Mouse (Mus musculus): ENCODE measurements around the gene Btbd9. TPM values are rescaled to one million over a fixed set of nuclear protein-coding genes. Genes with fewer than 3 reads are reported as not detected.
A peak's percentile ranks its signal among the peaks of the same experiment; 100 is the strongest.

The Btbd9 gene
- polyA plus RNA-seq, 1 experiment from 2014 or later = 63.4 TPM

DNA sequence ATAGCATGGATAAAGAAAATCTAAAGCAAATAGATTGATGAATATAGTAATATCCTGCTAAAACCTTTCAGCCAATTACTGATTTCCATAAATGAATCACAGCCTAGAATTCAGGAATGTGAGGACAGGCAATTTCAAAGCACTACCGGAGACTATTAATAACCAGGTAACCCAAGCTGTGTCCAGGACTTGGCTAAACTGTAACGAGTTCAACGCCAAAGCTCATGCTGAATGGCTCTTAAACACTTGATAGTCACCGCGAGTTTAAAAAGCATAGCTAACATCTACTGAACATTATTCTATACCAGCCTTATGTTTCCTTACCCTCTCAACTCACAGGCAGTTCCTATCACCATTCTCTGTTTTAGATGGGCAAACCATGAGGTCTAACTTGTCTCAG lies 221.9 kb downstream of the Btbd9 start:
- no peak overlapping the region for H3K27ac ChIP-seq (ENCODE audit: low read depth, low read length)
- ATAC-seq (replicated peaks; ENCODE audit: low FRiP score) (no peak), DNase-seq (ENCODE audit: low spot score) (no peak)
- no peak overlapping the region for H3K4me3 ChIP-seq (ENCODE audit: low read depth, low read length)
- H3K36me3 ChIP-seq (ENCODE audit: control insufficient read depth, insufficient read depth, low read length) = no peaks in the 10 kb centered on the region
- H3K4me1 ChIP-seq (replicated peaks; ENCODE audit: control insufficient read depth, insufficient read depth, low read length) = no peaks in the 10 kb centered on the region
- no peaks in the 10 kb centered on the region for H3K9me3 ChIP-seq (ENCODE audit: control insufficient read depth, low read length)
- 93% methylated on average over 5 of the region's 5 CpGs for WGBS
- no peak overlapping the region for H3K9ac ChIP-seq (ENCODE audit: low read length)
- H3K27me3 ChIP-seq (ENCODE audit: control insufficient read depth, insufficient read depth, low read length) = no peaks in the 10 kb centered on the region
- H3K4me2 ChIP-seq (ENCODE audit: low read depth, low read length, severe bottlenecking) = no peak overlapping the region

DNA sequence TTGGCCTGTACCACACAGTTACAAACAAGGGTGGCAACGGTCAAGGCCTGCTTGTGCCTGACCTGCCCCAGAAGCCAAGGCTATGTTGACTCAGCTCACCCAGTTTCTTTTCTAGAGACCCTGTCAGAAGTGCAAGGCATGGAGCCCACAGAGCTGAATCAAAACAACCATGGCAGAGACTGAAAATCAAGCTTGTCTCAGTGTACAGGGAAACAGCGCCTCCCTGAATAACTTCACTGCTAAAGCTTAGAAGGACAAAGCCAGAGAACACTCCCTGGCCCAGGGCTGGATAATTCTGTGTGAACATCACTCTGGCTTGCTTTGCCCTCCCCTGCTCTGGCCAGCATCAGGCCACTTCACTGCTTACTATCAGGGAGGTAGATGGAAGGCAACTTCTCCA lies 228.3 kb downstream of the Btbd9 start:
- H3K4me1 ChIP-seq (replicated peaks; ENCODE audit: control insufficient read depth, insufficient read depth, low read length) = peaks cover 2% of the 10 kb centered on the region; the same call in 1 of the 2 replicates
- ATAC-seq (replicated peaks; ENCODE audit: low FRiP score) (no peak), DNase-seq (ENCODE audit: low spot score) (no peak)
- no peak overlapping the region for H3K4me2 ChIP-seq (ENCODE audit: low read depth, low read length, severe bottlenecking)
- no peak overlapping the region for H3K4me3 ChIP-seq (ENCODE audit: low read depth, low read length)
- H3K9me3 ChIP-seq (ENCODE audit: control insufficient read depth, low read length) = no peaks in the 10 kb centered on the region
- no peak overlapping the region for H3K27ac ChIP-seq (ENCODE audit: low read depth, low read length)
- H3K36me3 ChIP-seq (ENCODE audit: control insufficient read depth, insufficient read depth, low read length) = no peaks in the 10 kb centered on the region
- WGBS = 71% methylated on average over 2 of the region's 2 CpGs
- no peaks in the 10 kb centered on the region for H3K27me3 ChIP-seq (ENCODE audit: control insufficient read depth, insufficient read depth, low read length)
- H3K9ac ChIP-seq (ENCODE audit: low read length) = no peak overlapping the region

DNA sequence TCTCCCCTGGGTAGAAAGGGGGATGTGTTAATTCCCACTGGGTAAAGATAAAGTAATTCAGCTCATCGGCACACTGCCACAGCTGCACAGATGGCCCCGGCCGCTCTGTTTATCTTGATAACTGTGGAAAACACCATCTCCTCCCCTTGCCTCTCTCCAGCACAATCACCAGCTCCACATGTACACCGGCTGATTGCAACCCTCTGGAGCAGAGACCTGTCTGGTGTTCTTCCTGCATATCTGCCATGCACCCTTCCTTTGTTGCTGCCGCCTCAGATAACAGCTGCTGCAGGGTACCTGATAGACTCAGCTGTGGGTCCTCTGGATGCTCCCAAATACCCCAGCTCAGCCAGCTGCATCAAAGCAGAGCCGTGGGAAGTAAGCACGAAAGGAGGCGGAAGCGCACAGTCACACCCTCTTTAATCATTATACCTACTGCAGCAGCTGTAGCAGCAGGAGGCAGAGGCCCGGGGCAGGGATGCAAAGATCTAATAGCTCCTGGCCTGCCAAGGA lies 229.1 kb downstream of the Btbd9 start:
- ATAC-seq (replicated peaks; ENCODE audit: low FRiP score) (no peak), DNase-seq (ENCODE audit: low spot score) (peak; percentile 62)
- WGBS = 31% methylated on average over 10 of the region's 10 CpGs
- Histone ChIP-seq H3K9me3 (ENCODE audit: control insufficient read depth, low read length) (no peaks in the 10 kb centered on the region), H3K36me3 (ENCODE audit: control insufficient read depth, insufficient read depth, low read length) (no peaks in the 10 kb centered on the region), H3K4me3 (ENCODE audit: low read depth, low read length) (no peak overlapping the region), H3K27me3 (ENCODE audit: control insufficient read depth, insufficient read depth, low read length) (no peaks in the 10 kb centered on the region), H3K4me2 (ENCODE audit: low read depth, low read length, severe bottlenecking) (no peak overlapping the region), H3K4me1 (replicated peaks; ENCODE audit: control insufficient read depth, insufficient read depth, low read length) (peaks cover 2% of the 10 kb centered on the region; the same call in 1 of the 2 replicates), H3K9ac (ENCODE audit: low read length) (no peak overlapping the region; the same call in 1 of the 2 replicates), H3K27ac (ENCODE audit: low read depth, low read length) (peak overlapping the region; percentile 46; the same call in 1 of the 2 replicates)

DNA sequence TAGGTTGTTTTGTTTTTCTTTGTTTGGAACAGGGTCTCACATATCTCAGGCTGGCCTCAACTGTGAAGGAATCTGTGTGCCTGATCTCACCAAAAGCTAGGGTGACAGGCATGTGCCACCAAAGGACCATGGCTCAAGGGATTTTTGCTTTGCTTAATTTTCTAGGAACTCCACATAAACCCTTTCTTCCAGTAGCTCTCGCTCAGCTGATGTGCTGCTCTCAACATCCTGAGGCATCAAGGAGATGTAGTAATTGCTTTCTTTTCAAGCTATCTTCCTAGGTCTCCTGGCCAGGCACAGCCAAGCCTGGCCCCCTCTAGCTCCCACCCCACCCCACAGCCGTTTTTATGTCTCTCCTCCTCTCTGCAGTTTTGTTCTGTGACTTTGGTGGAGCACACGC lies 231.3 kb downstream of the Btbd9 start:
- no peak overlapping the region for H3K4me2 ChIP-seq (ENCODE audit: low read depth, low read length, severe bottlenecking)
- ATAC-seq (replicated peaks; ENCODE audit: low FRiP score) (no peak), DNase-seq (ENCODE audit: low spot score) (no peak)
- WGBS = 82% methylated on average over 3 of the region's 3 CpGs
- no peaks in the 10 kb centered on the region for H3K27me3 ChIP-seq (ENCODE audit: control insufficient read depth, insufficient read depth, low read length)
- H3K4me3 ChIP-seq (ENCODE audit: low read depth, low read length) = no peak overlapping the region
- H3K4me1 ChIP-seq (replicated peaks; ENCODE audit: control insufficient read depth, insufficient read depth, low read length) = peaks cover 2% of the 10 kb centered on the region; the same call in 1 of the 2 replicates
- H3K27ac ChIP-seq (ENCODE audit: low read depth, low read length) = no peak overlapping the region
- no peaks in the 10 kb centered on the region for H3K9me3 ChIP-seq (ENCODE audit: control insufficient read depth, low read length)
- no peaks in the 10 kb centered on the region for H3K36me3 ChIP-seq (ENCODE audit: control insufficient read depth, insufficient read depth, low read length)
- no peak overlapping the region for H3K9ac ChIP-seq (ENCODE audit: low read length)

DNA sequence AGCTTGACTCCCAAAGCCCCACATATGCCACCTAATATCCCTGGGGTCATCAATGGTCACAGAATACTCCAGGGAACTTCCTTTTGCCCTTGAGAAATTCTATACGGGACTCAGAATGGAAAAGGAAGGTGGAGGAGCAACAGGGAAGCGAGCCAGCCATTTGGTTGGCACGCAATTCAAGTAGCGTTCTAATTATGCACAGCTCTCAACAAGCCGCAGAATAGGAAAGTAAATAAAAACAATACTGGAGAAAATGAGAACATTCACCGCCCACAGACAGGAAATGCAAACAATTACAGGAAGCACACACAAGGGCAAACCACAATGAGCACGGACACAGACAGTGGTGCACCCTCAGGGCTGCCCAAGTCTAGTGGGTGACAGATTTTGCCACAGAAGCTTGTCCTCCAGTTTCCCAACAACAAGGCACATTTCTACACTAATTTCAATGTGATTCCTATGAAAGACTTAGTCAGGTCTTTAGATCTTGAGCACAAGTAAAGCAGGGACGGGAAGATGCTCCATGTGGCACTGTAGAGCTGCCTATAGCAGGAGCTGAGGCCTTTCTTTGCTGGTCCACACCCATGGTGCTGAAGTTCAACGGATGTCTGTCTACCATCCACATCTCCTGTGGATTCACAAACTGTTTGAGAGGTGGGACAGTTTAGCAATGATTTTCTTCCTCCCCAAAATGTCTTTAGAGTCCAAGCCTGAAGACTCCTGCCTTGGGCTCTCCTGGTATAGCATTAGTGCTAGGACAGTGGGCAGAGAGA lies 232.4 kb downstream of the Btbd9 start:
- no peak for DNase-seq (ENCODE audit: low spot score)
- no peaks in the 10 kb centered on the region for H3K36me3 ChIP-seq (ENCODE audit: control insufficient read depth, insufficient read depth, low read length)

DNA sequence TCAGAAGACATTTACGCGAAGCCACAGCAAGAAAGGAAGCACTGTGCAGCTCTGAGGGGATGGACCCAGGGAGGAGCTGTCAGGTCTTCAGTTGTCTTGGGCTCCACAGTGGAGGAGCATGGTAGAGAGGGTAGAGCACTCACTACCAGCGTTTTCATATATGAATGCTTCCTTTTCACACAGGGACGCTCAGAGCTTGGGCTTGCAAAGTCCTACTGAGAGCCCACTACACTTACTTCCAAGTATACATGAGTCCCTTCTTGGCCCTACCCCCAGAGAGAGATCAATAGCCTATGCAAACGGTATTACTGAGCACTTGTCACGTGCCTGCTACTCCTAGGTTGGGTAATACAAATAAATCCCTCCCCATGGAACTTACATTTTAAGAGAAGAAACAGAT lies 234.7 kb downstream of the Btbd9 start:
- H3K4me2 ChIP-seq (ENCODE audit: low read depth, low read length, severe bottlenecking) = no peak overlapping the region
- peaks cover 3% of the 10 kb centered on the region; the same call in 1 of the 2 replicates for H3K4me1 ChIP-seq (replicated peaks; ENCODE audit: control insufficient read depth, insufficient read depth, low read length)
- no peak overlapping the region for H3K4me3 ChIP-seq (ENCODE audit: low read depth, low read length)
- no peaks in the 10 kb centered on the region for H3K27me3 ChIP-seq (ENCODE audit: control insufficient read depth, insufficient read depth, low read length)
- H3K9ac ChIP-seq (ENCODE audit: low read length) = no peak overlapping the region
- no peaks in the 10 kb centered on the region for H3K36me3 ChIP-seq (ENCODE audit: control insufficient read depth, insufficient read depth, low read length)
- DNase-seq (ENCODE audit: low spot score) (no peak), ATAC-seq (replicated peaks; ENCODE audit: low FRiP score) (no peak)
- no peak overlapping the region for H3K27ac ChIP-seq (ENCODE audit: low read depth, low read length)
- H3K9me3 ChIP-seq (ENCODE audit: control insufficient read depth, low read length) = no peaks in the 10 kb centered on the region
- 83% methylated on average over 6 of the region's 6 CpGs for WGBS

More for the DNA sequence above, 232.4 kb downstream of the Btbd9 start:
- H3K4me1 ChIP-seq (replicated peaks; ENCODE audit: control insufficient read depth, insufficient read depth, low read length) = peaks cover 2% of the 10 kb centered on the region; the same call in 1 of the 2 replicates
- no peak for ATAC-seq (replicated peaks; ENCODE audit: low FRiP score)
- WGBS = 89% methylated on average over 9 of the region's 9 CpGs
- no peak overlapping the region for H3K27ac ChIP-seq (ENCODE audit: low read depth, low read length)
- no peak overlapping the region for H3K4me2 ChIP-seq (ENCODE audit: low read depth, low read length, severe bottlenecking)
- no peak overlapping the region for H3K9ac ChIP-seq (ENCODE audit: low read length)
- no peaks in the 10 kb centered on the region for H3K27me3 ChIP-seq (ENCODE audit: control insufficient read depth, insufficient read depth, low read length)
- no peak overlapping the region for H3K4me3 ChIP-seq (ENCODE audit: low read depth, low read length)
- no peaks in the 10 kb centered on the region for H3K9me3 ChIP-seq (ENCODE audit: control insufficient read depth, low read length)

DNA sequence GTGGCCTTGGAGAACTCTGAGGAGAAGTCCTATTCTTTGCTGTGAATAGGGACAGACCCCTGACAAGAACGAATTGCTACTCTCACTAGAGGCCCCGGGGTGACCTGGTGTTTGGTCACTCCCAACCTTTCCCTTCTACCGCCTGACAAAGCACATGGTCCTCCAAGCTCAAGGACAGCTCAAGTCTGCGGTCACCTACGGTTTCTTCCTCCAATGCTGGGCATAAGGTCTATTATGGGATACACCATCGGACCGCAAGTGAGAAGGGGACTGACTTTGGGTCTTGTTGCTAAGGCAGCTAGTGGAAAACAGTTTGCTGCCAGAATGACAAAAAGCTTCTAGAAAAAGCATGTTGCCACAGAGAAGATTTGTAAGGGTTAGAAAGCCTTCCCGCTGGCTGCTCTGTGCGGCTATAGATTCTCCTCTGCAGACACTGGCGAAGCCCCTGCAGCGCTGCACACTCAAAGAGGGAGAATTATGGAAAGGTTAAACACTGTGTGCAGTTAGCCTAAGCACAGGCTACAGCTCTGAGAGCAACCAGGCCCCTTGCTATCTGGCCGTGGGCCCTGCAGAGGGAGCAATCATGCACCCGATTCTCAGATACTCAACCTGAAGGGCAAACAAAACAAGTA lies 235.7 kb downstream of the Btbd9 start:
- H3K4me2 ChIP-seq (ENCODE audit: low read depth, low read length, severe bottlenecking) = no peak overlapping the region
- peaks cover 5% of the 10 kb centered on the region; the same call in 1 of the 2 replicates for H3K4me1 ChIP-seq (replicated peaks; ENCODE audit: control insufficient read depth, insufficient read depth, low read length)
- H3K27me3 ChIP-seq (ENCODE audit: control insufficient read depth, insufficient read depth, low read length) = no peaks in the 10 kb centered on the region
- DNase-seq (ENCODE audit: low spot score) (no peak), ATAC-seq (replicated peaks; ENCODE audit: low FRiP score) (no peak)
- H3K9me3 ChIP-seq (ENCODE audit: control insufficient read depth, low read length) = no peaks in the 10 kb centered on the region
- no peaks in the 10 kb centered on the region for H3K36me3 ChIP-seq (ENCODE audit: control insufficient read depth, insufficient read depth, low read length)
- no peak overlapping the region for H3K9ac ChIP-seq (ENCODE audit: low read length)
- WGBS = 76% methylated on average over 13 of the region's 13 CpGs
- H3K4me3 ChIP-seq (ENCODE audit: low read depth, low read length) = no peak overlapping the region
- no peak overlapping the region for H3K27ac ChIP-seq (ENCODE audit: low read depth, low read length)

- Histone ChIP-seq H3K9me3 (ENCODE audit: control insufficient read depth, low read length) (no peaks in the 10 kb centered on the region), H3K27me3 (ENCODE audit: control insufficient read depth, insufficient read depth, low read length) (no peaks in the 10 kb centered on the region), H3K9ac (ENCODE audit: low read length) (no peak overlapping the region), H3K36me3 (ENCODE audit: control insufficient read depth, insufficient read depth, low read length) (no peaks in the 10 kb centered on the region), H3K27ac (ENCODE audit: low read depth, low read length) (no peak overlapping the region), H3K4me3 (ENCODE audit: low read depth, low read length) (no peak overlapping the region), H3K4me1 (replicated peaks; ENCODE audit: control insufficient read depth, insufficient read depth, low read length) (peaks cover 5% of the 10 kb centered on the region; the same call in 1 of the 2 replicates), H3K4me2 (ENCODE audit: low read depth, low read length, severe bottlenecking) (no peak overlapping the region)
- ATAC-seq (replicated peaks; ENCODE audit: low FRiP score) = no peak
- 92% methylated on average over 5 of the region's 5 CpGs for WGBS
- DNase-seq (ENCODE audit: low spot score) = no peak
These were observed 237.0 kb downstream of the Btbd9 start for GRCm38 (mm10) chr17:30339317-30339716.

Measured in forebrain, embryonic 11.5 days (tissue).